Comparison of ENCODE assay signal across 8 mouse cellular contexts in the genomic region with DNA sequence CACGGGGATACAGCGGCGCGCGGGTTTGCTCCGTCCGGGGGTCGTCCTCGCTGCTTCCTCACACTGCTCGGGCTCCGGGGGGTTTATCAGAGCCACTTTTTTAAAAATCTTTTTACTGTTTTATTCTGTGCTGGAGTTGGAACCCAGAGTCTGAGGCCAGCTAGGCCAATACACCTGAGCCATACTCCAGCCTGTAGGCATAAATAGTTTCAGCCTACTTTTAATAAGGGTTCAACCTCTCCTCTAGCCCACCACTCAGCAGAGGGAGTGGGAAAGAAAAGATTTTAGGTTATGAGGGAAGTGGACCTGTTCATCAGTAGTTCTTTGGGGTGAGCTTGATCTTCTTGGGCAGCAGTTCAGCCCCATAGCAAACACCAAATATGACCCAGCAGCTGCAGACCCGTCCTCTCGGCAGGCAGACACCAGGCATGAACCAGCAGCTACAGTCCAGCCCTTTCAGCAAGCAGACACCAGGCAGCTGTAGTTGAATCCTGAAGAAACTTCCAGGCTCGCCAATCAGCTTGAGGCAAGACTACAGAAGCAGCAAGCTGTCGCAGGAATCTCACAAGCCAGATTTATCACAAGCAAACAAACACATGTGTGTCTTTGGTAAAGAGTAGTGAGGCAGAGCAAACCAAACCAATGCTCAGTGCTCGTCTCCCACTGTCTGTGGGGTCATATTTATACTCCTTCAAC. TPM values are rescaled to one million over a fixed set of nuclear protein-coding genes. Genes with fewer than 3 reads are reported as not detected.
DNase-seq lines count a peak whose midpoint lies in the region; ATAC-seq and TF ChIP-seq lines count a peak whose summit lies in the region.

Gene Gm10282, minus strand, starts transcription at position 51 of the 696 bp plus-strand sequence.

- 73% methylated on average over 15 of the region's 16 CpGs for WGBS in stomach, embryonic 14.5 days
- WGBS in stomach, postnatal 0 days = 69% methylated on average over 10 of the region's 16 CpGs
- 78% methylated on average over 16 of the region's 16 CpGs for WGBS in hindbrain, embryonic 13.5 days

- ATAC-seq in stomach, embryonic 14.5 days (ENCODE audit: insufficient number of reproducible peaks, insufficient read depth, low FRiP score, low read depth) = no peak
- no peak for ATAC-seq in stomach, postnatal 0 days (ENCODE audit: low FRiP score, low TSS enrichment)
- ATAC-seq in hindbrain, embryonic 13.5 days (ENCODE audit: low FRiP score) = no peak

- no peak for DNase-seq in gastrocnemius, postnatal 10 days
- no peak for DNase-seq in gastrocnemius, adult 8-10 months (ENCODE audit: low spot score in 2 of 2)
- DNase-seq in stomach, postnatal 0 days (ENCODE audit: low spot score) = no peak
- DNase-seq in spleen, adult 18-20 months = no peak
- DNase-seq in right cerebral cortex, postnatal 14 days = no peak
- no peak for DNase-seq in layer of hippocampus, adult 9-11 months

- H3K9ac ChIP-seq in stomach, embryonic 14.5 days (replicated peaks; ENCODE audit: low read depth, low read length) = no peak within 1 kb of the TSS
- H3K9ac ChIP-seq in stomach, postnatal 0 days (ENCODE audit: low read length) = no peak within 1 kb of the TSS
- H3K9ac ChIP-seq in hindbrain, embryonic 13.5 days = no peak within 1 kb of the TSS

- no peaks in the 10 kb centered on the region for H3K9me3 ChIP-seq in stomach, embryonic 14.5 days (ENCODE audit: control insufficient read depth, low read depth, low read length)
- H3K9me3 ChIP-seq in stomach, postnatal 0 days (ENCODE audit: control insufficient read depth, low read length) = no peaks in the 10 kb centered on the region
- no peaks in the 10 kb centered on the region for H3K9me3 ChIP-seq in hindbrain, embryonic 13.5 days

- TF ChIP-seq EP300 in stomach, postnatal 0 days (optimal IDR thresholded peaks at IDR 0.05) = no peak

- no peak within 1 kb of the TSS for H3K4me2 ChIP-seq in stomach, embryonic 14.5 days (replicated peaks; ENCODE audit: low read depth, low read length)
- no peak within 1 kb of the TSS for H3K4me2 ChIP-seq in stomach, postnatal 0 days (replicated peaks; ENCODE audit: low read depth)
- H3K4me2 ChIP-seq in hindbrain, embryonic 13.5 days = no peak within 1 kb of the TSS

- no peaks in the 10 kb centered on the region for H3K36me3 ChIP-seq in stomach, embryonic 14.5 days (ENCODE audit: control insufficient read depth, insufficient read depth, low read length)
- H3K36me3 ChIP-seq in stomach, postnatal 0 days (ENCODE audit: control insufficient read depth, insufficient read depth, low read length) = no peaks in the 10 kb centered on the region
- H3K36me3 ChIP-seq in hindbrain, embryonic 13.5 days = no peaks in the 10 kb centered on the region

- H3K27me3 ChIP-seq in stomach, embryonic 14.5 days (ENCODE audit: control insufficient read depth, insufficient read depth, low read length) = no peaks in the 10 kb centered on the region
- H3K27me3 ChIP-seq in stomach, postnatal 0 days (ENCODE audit: control insufficient read depth, insufficient read depth, low read length) = no peaks in the 10 kb centered on the region
- H3K27me3 ChIP-seq in hindbrain, embryonic 13.5 days = no peaks in the 10 kb centered on the region

- H3K4me3 ChIP-seq in stomach, embryonic 14.5 days (ENCODE audit: low read depth, low read length) = no peak within 1 kb of the TSS
- no peak within 1 kb of the TSS for H3K4me3 ChIP-seq in stomach, postnatal 0 days (ENCODE audit: low read depth, low read length)
- H3K4me3 ChIP-seq in hindbrain, embryonic 13.5 days = no peak within 1 kb of the TSS

- no peak for TF ChIP-seq CTCF in stomach, postnatal 0 days (IDR thresholded peaks at IDR 0.05; ENCODE audit: low read depth)

- no peaks in the 10 kb centered on the region for H3K4me1 ChIP-seq in stomach, embryonic 14.5 days (ENCODE audit: control insufficient read depth, insufficient read depth, low read length)
- no peaks in the 10 kb centered on the region for H3K4me1 ChIP-seq in stomach, postnatal 0 days (replicated peaks; ENCODE audit: control insufficient read depth, insufficient read depth)
- 0 out of 2 replicates have a peak, but pooled peaks cover 6% of the 10 kb centered on the region for H3K4me1 ChIP-seq in hindbrain, embryonic 13.5 days (replicated peaks)

- no peak within 1 kb of the TSS for H3K27ac ChIP-seq in stomach, embryonic 14.5 days (ENCODE audit: low read length)
- no peak within 1 kb of the TSS for H3K27ac ChIP-seq in stomach, postnatal 0 days (replicated peaks)
- H3K27ac ChIP-seq in hindbrain, embryonic 13.5 days = no peak within 1 kb of the TSS

RNA-seq across cellular contexts. Expression of gene Gm10282, which starts in this region (rescaled TPM):
- total RNA-seq in gastrocnemius, postnatal 10 days (2021) = 10 to 100 TPM; 14.2 to 15.8 TPM
- total RNA-seq in gastrocnemius, adult 8-10 months (2022) = 1 to 10 TPM; 1.7 to 3.2 (median 2.8) TPM
- 27.2 and 32.7 TPM in 2 replicates for polyA plus RNA-seq in stomach, embryonic 14.5 days (2014; fragmentation: Nextera tagmentation; extraction: Ambion mirVana)
- 9.6 and 9.9 TPM in 2 replicates for polyA plus RNA-seq in stomach, postnatal 0 days (2015; fragmentation: Nextera tagmentation; extraction: Ambion mirVana)
- polyA plus RNA-seq in hindbrain, embryonic 13.5 days (2015; fragmentation: Nextera tagmentation; extraction: Ambion mirVana) = 15.4 TPM in 2 replicates
